Mouse (Mus musculus): Measurements from ENCODE around the gene Gjc2. TPM values are rescaled to one million over a fixed set of nuclear protein-coding genes. Genes with fewer than 3 reads are reported as not detected.

Gene Gjc2
- 0.10 and 0.17 TPM in 2 replicates for polyA plus RNA-seq (2015; fragmentation: Nextera tagmentation; extraction: Ambion mirVana)

DNA sequence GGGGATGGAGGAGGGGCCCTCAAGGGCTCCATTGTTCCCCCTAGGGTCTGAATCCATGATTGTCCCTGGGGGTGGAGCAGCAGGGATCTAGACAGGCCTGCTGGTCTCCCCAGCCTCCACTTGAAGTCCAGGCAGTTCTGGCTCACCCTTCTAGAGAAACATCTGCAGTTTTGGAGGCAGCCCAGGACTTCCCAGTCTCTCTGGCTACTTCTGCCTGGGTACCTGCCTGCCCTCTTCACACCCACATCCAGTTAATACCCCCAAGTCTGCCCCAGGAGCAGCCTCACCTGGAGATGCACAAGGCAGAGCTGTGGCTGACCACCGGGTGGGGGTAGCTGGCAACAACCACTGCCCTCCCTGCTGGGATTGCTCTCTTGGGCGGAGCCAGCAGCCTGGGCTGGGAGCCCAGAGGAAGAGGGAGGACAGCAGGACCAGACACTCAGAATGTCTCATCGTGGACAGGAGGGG lies at the start of gene Gjc2:
Gjc2 (minus strand) TSS at position 350 of the 468 bp plus-strand sequence.
- Histone ChIP-seq H3K9ac (peak within 1 kb of the TSS; percentile 26; the same call in 1 of the 2 replicates), H3K4me2 (no peak within 1 kb of the TSS), H3K27me3 (peaks cover 34% of the 10 kb centered on the region), H3K4me3 (replicated peaks) (no peak within 1 kb of the TSS), H3K9me3 (replicated peaks) (no peaks in the 10 kb centered on the region), H3K27ac (replicated peaks) (peak within 1 kb of the TSS; percentile 61), H3K4me1 (replicated peaks) (peaks cover 35% of the 10 kb centered on the region), H3K36me3 (replicated peaks) (peaks cover 32% of the 10 kb centered on the region)
- ATAC-seq (ENCODE audit: insufficient read depth): no peak
- WGBS (ENCODE audit: insufficient replicate concordance): 57% methylated on average over 3 of the region's 3 CpGs

DNA sequence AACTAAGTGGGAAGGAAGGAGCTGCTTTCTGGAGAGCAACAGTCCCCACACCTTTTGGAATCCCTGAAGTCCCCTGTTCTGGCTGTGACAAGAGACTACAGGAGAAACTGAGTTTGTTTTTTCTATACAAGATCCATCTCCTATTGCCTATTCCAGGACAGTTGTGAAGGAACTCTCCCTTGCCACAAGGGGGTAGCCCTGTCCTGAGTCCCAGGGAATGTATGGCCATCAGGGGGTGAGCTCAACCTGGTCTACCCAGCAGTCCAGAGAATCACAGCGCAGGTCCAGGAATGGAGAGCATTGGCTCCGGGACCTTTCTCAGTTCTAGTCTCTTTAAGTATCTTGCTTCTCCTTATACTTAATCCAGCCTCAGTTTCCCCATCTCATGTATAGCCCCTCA lies 49.8 kb upstream of the Gjc2 start:
- H3K9ac ChIP-seq: no peak overlapping the region
- H3K27me3 ChIP-seq: peaks cover 49% of the 10 kb centered on the region
- no peak overlapping the region for H3K4me2 ChIP-seq
- H3K36me3 ChIP-seq (replicated peaks): no peaks in the 10 kb centered on the region
- no peak for ATAC-seq (ENCODE audit: insufficient read depth)
- H3K9me3 ChIP-seq (replicated peaks): no peaks in the 10 kb centered on the region
- H3K4me3 ChIP-seq (replicated peaks): no peak overlapping the region
- H3K27ac ChIP-seq (replicated peaks): no peak overlapping the region
- 70% methylated on average over 2 of the region's 2 CpGs for WGBS (ENCODE audit: insufficient replicate concordance)
- peaks cover 16% of the 10 kb centered on the region for H3K4me1 ChIP-seq (replicated peaks)

DNA sequence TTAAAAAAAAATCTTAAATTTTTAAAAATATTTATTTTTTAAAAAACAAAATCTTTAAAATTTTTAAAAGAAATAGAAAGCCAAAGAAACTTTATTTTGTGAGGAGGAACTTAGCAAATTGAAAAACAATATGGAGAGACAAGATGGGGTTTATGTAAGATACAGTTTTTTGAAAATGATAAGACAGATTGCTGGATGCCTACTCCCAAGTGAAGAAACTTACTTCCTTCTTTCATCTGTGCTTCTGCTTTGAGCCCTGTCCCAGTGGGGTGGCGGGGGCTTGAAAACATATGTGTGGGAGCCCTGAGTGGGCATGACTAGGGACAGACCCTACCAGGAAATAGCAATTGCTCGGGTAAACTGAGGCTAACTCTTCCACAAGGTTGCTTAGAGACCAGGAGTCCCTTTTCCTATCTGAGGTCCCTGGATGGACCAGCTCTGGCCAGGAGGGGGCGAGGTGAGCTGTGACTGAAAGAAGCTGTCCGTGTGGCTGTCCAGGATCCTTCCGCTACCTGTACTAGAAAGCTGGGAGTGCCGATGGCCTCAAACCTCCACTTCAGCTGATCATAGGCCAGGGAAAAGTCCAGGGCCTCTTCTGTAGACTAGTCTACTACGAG lies 47.2 kb upstream of the Gjc2 start:
- WGBS (ENCODE audit: insufficient replicate concordance): 9% methylated on average over 7 of the region's 7 CpGs
- Histone ChIP-seq H3K4me2 (peak overlapping the region; percentile 21; the same call in 1 of the 2 replicates), H3K36me3 (replicated peaks) (no peaks in the 10 kb centered on the region), H3K27ac (replicated peaks) (no peak overlapping the region), H3K4me3 (replicated peaks) (no peak overlapping the region), H3K9me3 (replicated peaks) (no peaks in the 10 kb centered on the region), H3K4me1 (replicated peaks) (peaks cover 37% of the 10 kb centered on the region), H3K27me3 (peaks cover 28% of the 10 kb centered on the region), H3K9ac (no peak overlapping the region)
- ATAC-seq (ENCODE audit: insufficient read depth): no peak

DNA sequence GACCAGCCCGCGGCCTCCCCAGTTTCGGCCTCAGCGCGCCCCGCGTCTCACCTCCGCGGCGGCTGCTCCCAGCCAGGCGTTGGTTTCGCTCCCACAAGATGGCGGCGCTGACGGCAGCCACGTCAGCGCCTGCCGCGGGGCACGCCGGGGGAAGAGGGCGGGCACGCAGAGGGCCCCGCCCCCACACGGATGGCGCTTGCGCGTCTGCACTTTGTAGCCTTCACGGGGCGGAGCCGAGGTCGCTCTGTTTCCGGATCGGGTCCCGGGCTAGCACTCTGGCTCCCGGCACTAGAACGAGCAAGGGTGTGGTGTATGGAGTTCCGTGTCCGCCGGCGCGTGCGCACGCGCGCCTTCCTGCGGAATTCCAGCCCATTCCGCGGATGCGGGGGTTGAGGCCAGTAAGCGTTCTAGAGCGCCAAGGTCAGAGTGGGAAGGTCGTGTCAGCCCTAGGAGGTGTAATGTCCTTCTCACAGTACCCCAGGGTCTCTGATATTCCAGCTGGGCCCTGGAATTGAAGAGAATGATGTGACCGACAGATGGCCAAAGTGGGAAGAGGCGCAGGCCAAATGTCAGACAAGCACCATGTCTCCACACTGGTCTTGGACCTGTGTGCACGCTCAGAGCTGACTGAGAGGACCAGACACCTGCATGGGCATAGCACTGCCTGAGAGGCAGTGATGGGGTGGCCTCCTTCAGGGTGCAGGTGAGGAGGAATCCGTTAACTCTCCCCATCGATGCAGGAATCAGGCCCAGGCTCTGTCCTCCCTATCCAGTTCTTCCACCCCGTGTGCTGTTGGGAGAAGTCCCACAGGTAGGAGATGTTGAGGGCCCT lies 45.3 kb upstream of the Gjc2 start, which contains the start of gene Arf1:
Arf1 (minus strand) TSS at position 149 of the 832 bp plus-strand sequence.
- peak within 1 kb of the TSS; percentile 97 for H3K4me3 ChIP-seq (replicated peaks)
- peak; percentile 95 for ATAC-seq (ENCODE audit: insufficient read depth)
- H3K4me1 ChIP-seq (replicated peaks): peaks cover 55% of the 10 kb centered on the region
- H3K9ac ChIP-seq: peak within 1 kb of the TSS; percentile 100
- H3K36me3 ChIP-seq (replicated peaks): peaks cover 7% of the 10 kb centered on the region
- H3K27me3 ChIP-seq: peaks cover 19% of the 10 kb centered on the region
- H3K9me3 ChIP-seq (replicated peaks): no peaks in the 10 kb centered on the region
- 4% methylated on average over 48 of the region's 59 CpGs for WGBS (ENCODE audit: insufficient replicate concordance)
- H3K4me2 ChIP-seq: peak within 1 kb of the TSS; percentile 86
- H3K27ac ChIP-seq (replicated peaks): peak within 1 kb of the TSS; percentile 90

DNA sequence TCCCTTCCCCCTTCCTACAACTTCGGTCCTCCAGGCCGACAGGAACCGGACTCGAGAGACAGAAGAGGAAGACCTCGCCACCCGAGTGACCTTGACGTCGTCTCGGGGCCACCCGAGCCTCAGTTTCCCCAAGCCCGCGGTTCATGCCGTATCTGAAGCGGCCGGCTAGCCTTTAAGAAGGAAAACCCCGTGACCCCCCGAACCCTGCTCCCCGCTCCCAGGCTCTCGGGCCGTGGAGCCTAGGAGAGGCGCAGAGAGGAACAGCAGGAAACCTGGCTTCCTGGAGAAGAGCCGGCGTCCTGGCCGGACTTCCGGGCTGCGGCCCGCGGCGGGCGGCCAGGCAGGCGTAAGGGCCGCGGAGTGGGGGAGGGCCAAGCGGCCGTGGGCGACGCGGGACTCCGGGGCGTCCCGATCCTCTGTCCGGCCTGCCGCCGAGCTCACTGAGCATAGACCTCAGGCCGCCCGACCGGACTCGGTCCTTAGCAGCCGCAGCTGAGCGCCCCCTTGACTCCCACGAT lies 44.6 kb upstream of the Gjc2 start:
- Histone ChIP-seq H3K9ac (peak overlapping the region; percentile 100), H3K4me1 (replicated peaks) (peaks cover 62% of the 10 kb centered on the region), H3K27ac (replicated peaks) (peak overlapping the region; percentile 90), H3K4me3 (replicated peaks) (peak overlapping the region; percentile 97), H3K36me3 (replicated peaks) (peaks cover 14% of the 10 kb centered on the region), H3K27me3 (peaks cover 12% of the 10 kb centered on the region), H3K9me3 (replicated peaks) (no peaks in the 10 kb centered on the region), H3K4me2 (peak overlapping the region; percentile 86)
- ATAC-seq (ENCODE audit: insufficient read depth): peak; percentile 76
- under 1% methylated on average over 51 of the region's 51 CpGs for WGBS (ENCODE audit: insufficient replicate concordance)

DNA sequence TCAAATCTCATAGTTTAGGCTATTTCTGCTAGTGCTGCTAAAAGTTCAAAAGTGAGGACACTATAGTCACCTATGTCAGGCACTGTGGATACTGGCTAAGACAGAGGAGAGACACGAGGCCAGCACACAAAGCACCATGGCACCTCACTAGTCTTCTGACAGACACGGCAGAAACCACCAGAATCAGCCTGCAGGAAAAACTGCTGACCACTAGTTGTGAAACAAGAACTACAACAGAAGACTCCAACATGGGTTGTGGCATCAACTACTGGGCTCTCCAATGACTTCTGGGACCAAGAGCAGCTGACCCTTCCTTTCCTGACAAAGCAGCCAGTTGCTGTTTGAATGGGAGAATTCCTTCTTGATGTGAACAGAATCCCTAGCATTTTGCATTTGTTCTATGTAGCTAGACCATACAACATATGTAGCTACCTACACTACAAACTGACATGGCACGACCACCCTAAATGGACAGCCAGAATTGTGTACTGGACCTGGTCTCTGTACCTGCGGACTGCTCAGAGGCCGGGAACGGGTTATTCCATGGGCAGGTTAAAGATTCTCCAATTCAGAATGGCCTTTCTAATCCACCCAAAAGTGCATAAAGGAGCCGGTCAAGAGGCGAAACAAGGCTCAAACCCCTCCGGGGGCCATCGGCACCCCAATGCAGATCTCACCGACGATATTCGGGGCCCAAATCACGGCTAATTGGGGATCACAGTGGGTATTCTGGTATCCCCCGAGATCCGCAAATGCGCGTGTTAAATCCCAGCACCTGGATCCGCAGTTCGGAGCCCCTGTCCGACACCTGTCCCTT lies 44.0 kb upstream of the Gjc2 start:
- peaks cover 69% of the 10 kb centered on the region for H3K4me1 ChIP-seq (replicated peaks)
- H3K36me3 ChIP-seq (replicated peaks): peaks cover 17% of the 10 kb centered on the region
- H3K9me3 ChIP-seq (replicated peaks): no peaks in the 10 kb centered on the region
- no peak for ATAC-seq (ENCODE audit: insufficient read depth)
- H3K4me3 ChIP-seq (replicated peaks): peak overlapping the region; percentile 97
- WGBS (ENCODE audit: insufficient replicate concordance): 2% methylated on average over 21 of the region's 21 CpGs
- peak overlapping the region; percentile 86 for H3K4me2 ChIP-seq
- peak overlapping the region; percentile 90 for H3K27ac ChIP-seq (replicated peaks)
- peak overlapping the region; percentile 100 for H3K9ac ChIP-seq
- H3K27me3 ChIP-seq: peaks cover 6% of the 10 kb centered on the region; the same call in 1 of the 2 replicates

DNA sequence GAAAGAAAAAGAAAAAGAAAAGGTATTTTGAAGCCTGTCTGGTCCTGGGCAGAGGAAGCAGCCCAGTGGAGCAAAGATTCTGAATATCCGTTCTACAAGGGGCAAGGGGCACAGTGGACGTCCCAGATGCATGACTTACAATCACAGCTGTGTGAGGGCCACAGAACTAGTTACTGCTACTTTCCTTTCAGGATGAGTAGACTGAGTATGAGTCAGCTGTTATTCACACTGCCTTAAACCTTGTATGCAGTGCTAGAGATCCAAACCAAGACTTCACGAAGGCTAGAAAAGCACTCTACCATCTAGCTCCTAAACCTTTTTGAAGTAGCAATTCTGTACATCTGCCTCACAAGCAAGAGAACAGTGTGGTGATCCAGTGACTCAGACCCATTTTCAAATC lies 43.2 kb upstream of the Gjc2 start:
- 43% methylated on average over 3 of the region's 3 CpGs for WGBS (ENCODE audit: insufficient replicate concordance)
- ATAC-seq (ENCODE audit: insufficient read depth): no peak
- peak overlapping the region; percentile 100 for H3K9ac ChIP-seq
- H3K36me3 ChIP-seq (replicated peaks): peaks cover 21% of the 10 kb centered on the region
- H3K27ac ChIP-seq (replicated peaks): peak overlapping the region; percentile 90
- peak overlapping the region; percentile 97 for H3K4me3 ChIP-seq (replicated peaks)
- peak overlapping the region; percentile 86 for H3K4me2 ChIP-seq
- no peaks in the 10 kb centered on the region for H3K9me3 ChIP-seq (replicated peaks)
- no peaks in the 10 kb centered on the region for H3K27me3 ChIP-seq
- H3K4me1 ChIP-seq (replicated peaks): peaks cover 76% of the 10 kb centered on the region

DNA sequence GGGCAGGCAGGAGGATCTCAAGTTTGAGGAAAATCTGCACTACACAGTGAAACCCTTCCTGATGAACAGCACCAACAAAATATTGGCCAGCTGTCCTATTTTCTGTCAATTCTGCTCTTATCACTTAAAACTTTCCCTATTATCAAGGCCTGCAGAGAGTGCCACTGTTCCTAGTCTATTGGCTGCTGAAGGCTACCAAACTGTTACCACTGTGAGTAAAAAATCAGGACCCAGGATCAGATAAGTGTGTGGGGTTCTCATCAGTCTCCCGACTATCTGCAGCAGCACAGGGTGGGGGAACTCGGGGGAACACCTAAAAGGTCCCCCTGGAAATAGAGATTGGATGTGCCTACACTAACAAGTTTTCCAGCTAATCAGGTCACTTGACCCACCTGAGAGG lies 42.2 kb upstream of the Gjc2 start:
- 4% methylated on average over 2 of the region's 2 CpGs for WGBS (ENCODE audit: insufficient replicate concordance)
- Histone ChIP-seq H3K9ac (0 out of 2 replicates have a peak overlapping the region, but pooled peaks have one; percentile 5), H3K9me3 (replicated peaks) (no peaks in the 10 kb centered on the region), H3K36me3 (replicated peaks) (peaks cover 31% of the 10 kb centered on the region), H3K4me1 (replicated peaks) (peaks cover 81% of the 10 kb centered on the region), H3K27me3 (no peaks in the 10 kb centered on the region), H3K4me3 (replicated peaks) (0 out of 2 replicates have a peak overlapping the region, but pooled peaks have one; percentile 7), H3K27ac (replicated peaks) (no peak overlapping the region), H3K4me2 (peak overlapping the region; percentile 86)
- no peak for ATAC-seq (ENCODE audit: insufficient read depth)

DNA sequence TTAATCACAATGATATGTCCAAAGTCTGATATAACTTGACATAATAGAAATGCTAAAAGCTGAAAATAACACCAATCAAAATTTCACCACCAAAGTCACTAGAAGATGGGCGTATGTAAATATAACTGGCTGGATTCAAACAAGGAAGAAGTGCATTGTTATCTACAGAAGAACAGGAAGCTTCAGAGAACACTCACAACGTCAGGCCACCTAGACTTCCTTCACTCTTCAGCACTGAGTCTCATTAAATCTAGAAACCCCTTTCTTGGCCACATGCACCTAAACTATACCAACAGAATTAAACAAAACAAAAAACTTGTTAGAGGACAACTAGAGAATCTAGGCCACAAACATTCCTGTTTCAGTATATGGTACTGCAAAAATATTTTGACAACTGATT lies 41.5 kb upstream of the Gjc2 start:
- no peak overlapping the region for H3K4me3 ChIP-seq (replicated peaks)
- 14% methylated on average over 2 of the region's 2 CpGs for WGBS (ENCODE audit: insufficient replicate concordance)
- no peak overlapping the region for H3K27ac ChIP-seq (replicated peaks)
- ATAC-seq (ENCODE audit: insufficient read depth): no peak
- H3K27me3 ChIP-seq: no peaks in the 10 kb centered on the region
- peak overlapping the region; percentile 86; the same call in 1 of the 2 replicates for H3K4me2 ChIP-seq
- H3K36me3 ChIP-seq (replicated peaks): peaks cover 38% of the 10 kb centered on the region
- no peak overlapping the region for H3K9ac ChIP-seq
- H3K9me3 ChIP-seq (replicated peaks): no peaks in the 10 kb centered on the region
- peaks cover 83% of the 10 kb centered on the region for H3K4me1 ChIP-seq (replicated peaks)

DNA sequence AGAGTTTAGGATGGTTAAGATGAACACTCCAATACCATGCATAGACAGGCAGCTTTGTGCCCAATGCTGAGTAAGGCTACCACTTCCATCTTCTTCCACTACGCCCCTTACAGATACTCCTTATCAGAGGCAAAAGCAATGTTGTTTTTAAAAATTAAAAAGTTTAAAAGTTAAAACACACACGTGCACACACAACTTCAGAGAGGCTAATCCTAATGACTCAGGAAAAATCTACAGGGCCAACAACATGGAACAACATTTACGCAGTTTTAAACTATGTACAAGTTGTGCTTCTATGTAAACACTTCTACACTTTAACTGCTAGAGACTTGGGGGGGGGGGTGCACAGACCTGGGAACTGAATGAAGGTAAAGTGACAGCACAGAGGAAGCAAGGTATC lies 41.0 kb upstream of the Gjc2 start:
- Histone ChIP-seq H3K9ac (no peak overlapping the region), H3K4me3 (replicated peaks) (no peak overlapping the region), H3K36me3 (replicated peaks) (peaks cover 41% of the 10 kb centered on the region), H3K9me3 (replicated peaks) (no peaks in the 10 kb centered on the region), H3K4me2 (0 out of 2 replicates have a peak overlapping the region, but pooled peaks have one; percentile 13), H3K4me1 (replicated peaks) (peaks cover 84% of the 10 kb centered on the region), H3K27me3 (no peaks in the 10 kb centered on the region), H3K27ac (replicated peaks) (no peak overlapping the region)
- ATAC-seq (ENCODE audit: insufficient read depth): no peak
- 68% methylated on average over 3 of the region's 3 CpGs for WGBS (ENCODE audit: insufficient replicate concordance)

All from liver, embryonic 15.5 days (tissue).